Mouse (Mus musculus) kidney, embryonic 15.5 days (tissue): ENCODE data around the gene Ptgr2. TPM values are rescaled to one million over a fixed set of nuclear protein-coding genes. Genes with fewer than 3 reads are reported as not detected.
"Not testable (repeated sequence)": the region's sequence is repeated elsewhere in the genome, so short reads cannot be mapped to it uniquely, and the experiment has no call there.

Experiments used
- ATAC-seq: fragments of 200-750 bp; cut with Nextera tagmentation; replicated peaks from 2 replicates; pipeline ENCODE4 v1.8.0; 2017; ENCODE audit warnings: moderate TSS enrichment; ENCODE audit not compliant: low FRiP score
- H3K27ac ChIP-seq: fragments of 300-500 bp; sonication (generic); 2 replicates; pipeline ENCODE4 v1.5.1; 2015; ENCODE audit warnings: mild to moderate bottlenecking, inconsistent platforms
- H3K27me3 ChIP-seq: fragments of 300-500 bp; sonication (generic); 2 replicates; pipeline ENCODE4 v1.6.1; 2015; ENCODE audit warnings: inconsistent platforms
- H3K36me3 ChIP-seq: fragments of 300-500 bp; sonication (generic); 2 replicates; pipeline ENCODE4 v1.6.1; 2015; ENCODE audit warnings: inconsistent platforms
- H3K4me1 ChIP-seq: fragments of 300-500 bp; sonication (generic); 2 replicates; pipeline ENCODE4 v1.6.1; 2015; ENCODE audit warnings: inconsistent platforms
- H3K4me2 ChIP-seq: fragments of 300-500 bp; sonication (generic); 2 replicates; pipeline ENCODE4 v1.6.1; 2015; ENCODE audit warnings: moderate library complexity, mild to moderate bottlenecking, inconsistent platforms
- H3K4me3 ChIP-seq: fragments of 300-500 bp; sonication (generic); replicated peaks from 2 replicates; pipeline ENCODE4 v1.5.1; 2015; ENCODE audit warnings: mild to moderate bottlenecking, inconsistent platforms
- H3K9ac ChIP-seq: fragments of 300-500 bp; sonication (generic); 2 replicates; pipeline ENCODE4 v1.6.1; 2015; ENCODE audit warnings: mild to moderate bottlenecking, inconsistent platforms
- H3K9me3 ChIP-seq: fragments of 300-500 bp; sonication (generic); replicated peaks from 2 replicates; pipeline ENCODE4 v1.6.1; 2016; ENCODE audit warnings: inconsistent platforms
- whole genome bisulfite sequencing: fragments of 180-500 bp; shearing (Covaris S2); methylation state at CpG from one replicate; pipeline ENCODE4 v1.1.7; 2015; ENCODE audit warnings: mixed read lengths; 5-methylcytosine and 5-hydroxymethylcytosine counted together
- polyA plus RNA-seq: library from polyadenylated mRNA; unstranded; fragments of >200 nt; fragmentation: Nextera tagmentation; extraction: Ambion mirVana; gene quantifications from 2 replicates; pipeline ENCODE4 v1.2.1, GENCODE M21; 2015

Gene Ptgr2
- 25.4 and 26.7 TPM in 2 replicates for polyA plus RNA-seq

DNA sequence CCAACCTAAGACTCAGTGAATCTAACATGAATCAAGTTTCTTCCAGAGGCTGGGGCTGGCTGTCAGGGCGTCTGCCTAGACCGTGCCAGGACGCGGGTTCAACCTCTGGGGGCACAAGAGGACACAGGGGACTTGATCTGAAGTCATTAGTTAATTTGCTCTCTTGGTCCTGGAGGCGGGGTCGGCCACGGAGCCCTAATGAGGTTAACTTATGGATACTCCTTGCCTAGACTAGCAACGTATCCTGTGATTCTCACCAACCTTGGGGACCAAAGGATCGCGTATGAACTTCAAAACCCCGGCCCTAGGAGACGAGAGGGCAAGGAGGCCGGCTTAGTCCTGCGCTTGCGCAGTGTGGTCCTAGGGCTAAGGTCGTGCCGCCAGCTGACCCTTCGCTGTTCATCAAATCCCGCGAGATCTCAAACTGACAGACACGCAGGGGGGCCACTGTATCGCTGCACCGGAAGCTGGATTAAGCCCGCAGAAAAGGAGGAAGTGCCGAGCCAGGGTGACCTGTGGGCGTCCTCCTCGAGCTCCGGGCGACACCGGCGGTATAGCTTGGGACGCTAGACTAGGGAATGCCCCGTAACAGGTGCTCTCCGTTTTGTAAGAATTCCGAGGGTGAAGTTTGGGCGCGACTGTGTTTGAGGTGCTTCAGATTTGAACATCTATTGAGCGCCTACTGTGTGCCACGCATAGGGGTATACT is at the start of gene Ptgr2:
Gene Ptgr2, plus strand, starts transcription at position 348 of the 708 bp plus-strand sequence.
- H3K9ac ChIP-seq = peak within 1 kb of the TSS; percentile 33
- no peaks in the 10 kb centered on the region for H3K9me3 ChIP-seq
- peak within 1 kb of the TSS; percentile 54 for H3K27ac ChIP-seq
- peaks cover 17% of the 10 kb centered on the region for H3K4me1 ChIP-seq
- H3K4me2 ChIP-seq = peak within 1 kb of the TSS; percentile 72
- H3K4me3 ChIP-seq = peak within 1 kb of the TSS; percentile 51
- ATAC-seq = peak; percentile 96
- under 1% methylated on average over 39 of the region's 39 CpGs for WGBS
- no peaks in the 10 kb centered on the region for H3K36me3 ChIP-seq
- no peaks in the 10 kb centered on the region for H3K27me3 ChIP-seq

DNA sequence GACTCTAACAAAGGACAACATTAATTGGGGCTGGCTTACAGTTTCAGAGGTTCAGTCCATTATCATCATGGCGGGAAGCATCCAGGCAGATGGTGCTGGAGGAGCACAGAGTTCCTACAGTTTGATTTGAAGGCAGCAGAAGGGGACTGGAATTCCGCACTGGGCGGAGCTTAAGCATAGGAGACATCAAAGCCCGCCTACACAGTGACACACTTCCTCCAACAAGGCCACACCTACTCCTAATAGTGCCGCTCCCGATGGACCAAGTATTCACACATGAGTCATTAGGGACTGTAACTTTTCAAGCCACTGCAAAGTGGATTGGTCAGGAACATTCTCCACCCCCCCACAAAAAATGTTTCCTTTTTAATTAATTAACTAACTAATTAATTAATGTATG is 49.5 kb upstream of the Ptgr2 start:
- no peak for ATAC-seq
- 94% methylated on average over 6 of the region's 6 CpGs for WGBS
- Histone ChIP-seq H3K9ac (no peak overlapping the region), H3K4me2 (no peak overlapping the region), H3K9me3 (no peaks in the 10 kb centered on the region), H3K4me3 (no peak overlapping the region), H3K36me3 (no peaks in the 10 kb centered on the region), H3K27me3 (0 out of 2 replicates have a peak, but pooled peaks cover 4% of the 10 kb centered on the region), H3K27ac (no peak overlapping the region), H3K4me1 (0 out of 2 replicates have a peak, but pooled peaks cover 3% of the 10 kb centered on the region)

GRCm38 (mm10) chr12:84235981-84236752 is 48.9 kb upstream of the Ptgr2 start:
- 80% methylated on average over 10 of the region's 10 CpGs for WGBS
- Histone ChIP-seq H3K27ac (no peak overlapping the region), H3K4me2 (no peak overlapping the region), H3K4me3 (no peak overlapping the region), H3K9me3 (no peaks in the 10 kb centered on the region), H3K36me3 (no peaks in the 10 kb centered on the region), H3K4me1 (0 out of 2 replicates have a peak, but pooled peaks cover 3% of the 10 kb centered on the region), H3K27me3 (0 out of 2 replicates have a peak, but pooled peaks cover 4% of the 10 kb centered on the region), H3K9ac (no peak overlapping the region)
- ATAC-seq = no peak

DNA sequence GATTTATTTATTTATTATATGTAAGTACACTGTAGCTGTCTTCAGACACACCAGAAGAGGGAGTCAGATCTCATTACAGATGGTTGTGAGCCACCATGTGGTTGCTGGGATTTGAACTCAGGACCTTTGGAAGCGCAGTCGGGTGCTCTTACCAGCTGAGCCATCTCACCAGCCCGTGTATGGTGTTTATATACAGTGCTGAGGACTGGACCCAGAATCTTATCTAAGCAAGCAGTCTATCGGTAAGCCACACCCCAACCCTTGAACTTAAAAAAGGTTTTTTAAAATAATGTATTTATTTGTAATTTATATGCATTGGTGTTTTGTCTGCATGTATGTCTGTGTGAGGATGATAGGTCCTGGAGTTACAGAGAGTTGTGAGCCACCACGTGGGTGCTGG is 48.0 kb upstream of the Ptgr2 start:
- H3K27ac ChIP-seq, H3K27me3 ChIP-seq, H3K36me3 ChIP-seq, ATAC-seq, H3K4me1 ChIP-seq, H3K4me2 ChIP-seq, H3K9ac ChIP-seq, H3K9me3 ChIP-seq, H3K4me3 ChIP-seq: not testable (repeated sequence)
- WGBS = 87% methylated on average over 5 of the region's 5 CpGs

DNA sequence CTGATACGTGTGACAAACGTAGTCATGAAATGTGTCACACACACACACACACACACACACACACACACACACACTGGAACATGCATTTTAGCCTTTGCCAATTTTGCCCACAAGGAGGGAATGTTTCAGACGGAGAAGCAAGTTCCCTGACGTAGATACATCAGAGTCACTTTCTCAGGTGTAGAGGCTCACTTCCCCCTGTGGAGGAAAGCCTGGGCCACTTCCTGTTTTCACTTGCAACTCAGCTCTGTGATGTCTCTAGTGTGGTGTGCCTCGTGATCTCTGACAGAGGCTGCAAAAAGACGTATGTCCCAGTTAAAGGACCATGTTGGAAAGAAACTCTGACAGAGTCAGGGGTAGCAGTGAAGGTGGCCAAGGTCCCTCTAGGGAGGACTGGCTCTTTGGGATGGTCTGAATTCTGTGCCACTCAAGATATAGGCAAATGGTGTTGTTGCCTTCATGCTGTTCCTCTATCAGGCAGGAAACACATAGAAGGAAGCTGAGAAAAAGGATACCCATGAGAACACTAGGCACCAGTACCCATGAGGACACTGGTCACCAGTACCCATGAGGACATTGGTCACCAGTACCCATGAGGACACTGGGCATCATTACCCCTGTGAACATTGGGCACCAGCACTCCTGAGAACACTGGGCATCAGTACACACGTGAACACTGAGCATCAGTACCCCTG is 41.8 kb upstream of the Ptgr2 start:
- no peak overlapping the region for H3K9ac ChIP-seq
- 0 out of 2 replicates have a peak, but pooled peaks cover 3% of the 10 kb centered on the region for H3K4me1 ChIP-seq
- ATAC-seq = no peak
- no peaks in the 10 kb centered on the region for H3K36me3 ChIP-seq
- no peak overlapping the region for H3K27ac ChIP-seq
- H3K9me3 ChIP-seq = no peaks in the 10 kb centered on the region
- H3K27me3 ChIP-seq = 0 out of 2 replicates have a peak, but pooled peaks cover 4% of the 10 kb centered on the region
- 74% methylated on average over 7 of the region's 7 CpGs for WGBS
- H3K4me3 ChIP-seq = no peak overlapping the region
- no peak overlapping the region for H3K4me2 ChIP-seq

- 72% methylated on average over 5 of the region's 5 CpGs for WGBS
- H3K9me3 ChIP-seq = no peaks in the 10 kb centered on the region
These were observed 39.3 kb upstream of the Ptgr2 start for GRCm38 (mm10) chr12:84245683-84246082.

GRCm38 (mm10) chr12:84249217-84249616 is 35.8 kb upstream of the Ptgr2 start:
- Histone ChIP-seq H3K4me3 (no peak overlapping the region), H3K36me3 (no peaks in the 10 kb centered on the region), H3K4me2 (no peak overlapping the region), H3K27me3 (no peaks in the 10 kb centered on the region), H3K9ac (no peak overlapping the region), H3K9me3 (no peaks in the 10 kb centered on the region), H3K27ac (no peak overlapping the region), H3K4me1 (no peaks in the 10 kb centered on the region)
- no peak for ATAC-seq
- 7% methylated on average over 3 of the region's 3 CpGs for WGBS

More at GRCm38 (mm10) chr12:84245683-84246082, 39.3 kb upstream of the Ptgr2 start:
- Histone ChIP-seq H3K9ac (no peak overlapping the region), H3K27me3 (no peaks in the 10 kb centered on the region), H3K27ac (no peak overlapping the region), H3K4me1 (no peaks in the 10 kb centered on the region), H3K36me3 (no peaks in the 10 kb centered on the region), H3K4me3 (no peak overlapping the region), H3K4me2 (no peak overlapping the region)
- no peak for ATAC-seq

DNA sequence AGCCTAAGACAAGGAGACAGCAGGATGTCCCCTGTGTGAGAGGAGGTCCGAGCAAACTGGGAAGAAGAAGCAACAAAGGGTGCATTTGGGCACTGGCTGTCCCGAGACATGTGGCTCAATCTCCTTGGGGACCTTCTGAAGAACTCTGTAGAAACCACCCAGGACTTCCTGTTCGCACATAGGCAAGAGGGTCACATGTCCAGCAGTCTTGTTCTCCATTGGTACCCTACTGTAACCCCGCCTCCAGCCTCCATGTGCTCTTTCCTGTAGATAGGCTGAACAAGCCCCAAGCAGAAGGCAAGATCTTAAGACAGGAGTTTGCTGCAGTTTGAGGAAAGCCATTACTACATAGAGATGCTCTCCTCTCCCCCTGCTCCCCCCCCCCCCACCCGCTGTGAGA is 32.2 kb upstream of the Ptgr2 start:
- no peak for ATAC-seq
- Histone ChIP-seq H3K27me3 (no peaks in the 10 kb centered on the region), H3K4me1 (no peaks in the 10 kb centered on the region), H3K4me3 (no peak overlapping the region), H3K27ac (no peak overlapping the region), H3K36me3 (no peaks in the 10 kb centered on the region), H3K9me3 (no peaks in the 10 kb centered on the region), H3K4me2 (no peak overlapping the region), H3K9ac (no peak overlapping the region)
- whole genome bisulfite sequencing = 85% methylated on average over 5 of the region's 5 CpGs

DNA sequence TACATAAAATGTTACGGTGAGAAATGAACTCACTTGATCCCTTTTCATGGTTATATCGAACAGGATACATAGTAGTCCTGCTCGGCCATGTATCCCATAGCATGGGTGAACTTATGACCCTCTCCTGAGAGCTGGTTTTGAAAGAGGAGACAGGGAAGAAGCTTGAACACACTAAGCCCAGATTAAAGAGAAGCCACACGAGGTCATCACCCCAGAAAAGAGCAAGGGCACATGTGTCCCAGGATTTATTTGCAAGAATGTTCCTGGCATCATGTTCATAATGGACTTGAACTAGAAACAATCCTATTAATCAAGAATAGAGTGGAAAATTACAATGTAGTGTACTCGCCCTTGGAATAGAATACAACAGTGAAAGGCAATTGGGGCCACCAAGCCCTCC is 30.1 kb upstream of the Ptgr2 start:
- Histone ChIP-seq H3K4me2 (no peak overlapping the region), H3K4me3 (no peak overlapping the region), H3K27ac (no peak overlapping the region), H3K4me1 (no peaks in the 10 kb centered on the region), H3K36me3 (no peaks in the 10 kb centered on the region), H3K27me3 (no peaks in the 10 kb centered on the region), H3K9ac (no peak overlapping the region), H3K9me3 (no peaks in the 10 kb centered on the region)
- no peak for ATAC-seq
- WGBS = 72% methylated on average over 5 of the region's 5 CpGs

DNA sequence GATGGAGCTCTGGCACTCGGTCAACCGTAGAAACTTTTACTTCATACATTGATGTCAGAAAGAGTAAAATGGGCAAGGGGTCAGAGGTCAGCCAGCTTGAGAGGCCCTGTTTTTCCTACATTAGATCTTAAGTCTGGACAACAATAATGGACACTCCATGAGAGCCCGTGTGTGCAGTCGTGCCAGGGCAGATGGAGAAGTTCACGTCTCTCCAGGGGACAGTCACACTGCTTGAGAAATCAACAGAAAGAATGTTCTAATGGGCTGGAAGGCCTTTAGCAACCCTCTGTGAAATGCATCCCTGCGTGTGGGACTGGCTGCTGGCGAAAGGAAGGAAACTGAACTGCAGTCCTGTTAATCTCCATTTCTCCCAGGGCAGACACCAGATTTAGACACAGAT is 24.7 kb upstream of the Ptgr2 start:
- Histone ChIP-seq H3K4me1 (no peaks in the 10 kb centered on the region), H3K36me3 (no peaks in the 10 kb centered on the region), H3K27ac (no peak overlapping the region), H3K9me3 (no peaks in the 10 kb centered on the region), H3K4me3 (no peak overlapping the region), H3K27me3 (no peaks in the 10 kb centered on the region), H3K9ac (no peak overlapping the region), H3K4me2 (no peak overlapping the region)
- 44% methylated on average over 7 of the region's 7 CpGs for WGBS
- no peak for ATAC-seq

DNA sequence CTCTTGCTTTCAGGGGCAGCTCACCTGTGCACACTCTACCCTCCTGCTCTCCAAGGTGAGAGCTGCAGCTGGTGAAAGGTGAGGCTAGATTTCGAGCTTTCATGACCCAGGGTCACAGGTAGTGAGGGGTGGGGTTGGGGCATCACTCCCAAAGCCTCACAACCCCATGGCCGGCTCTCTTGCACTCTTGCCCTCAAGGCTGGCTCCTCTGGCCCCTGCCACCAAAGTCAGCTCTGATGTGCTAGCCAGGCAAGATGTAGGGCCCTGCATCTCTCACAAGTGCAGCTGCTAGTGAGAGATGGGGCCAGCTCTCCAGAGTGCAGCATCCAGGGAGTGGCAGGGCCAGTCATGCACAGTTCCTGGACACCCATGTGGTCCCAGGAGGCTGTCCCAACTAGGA is 17.8 kb upstream of the Ptgr2 start:
- WGBS = 63% methylated on average over 2 of the region's 2 CpGs
- no peak overlapping the region for H3K27ac ChIP-seq
- no peak for ATAC-seq

DNA sequence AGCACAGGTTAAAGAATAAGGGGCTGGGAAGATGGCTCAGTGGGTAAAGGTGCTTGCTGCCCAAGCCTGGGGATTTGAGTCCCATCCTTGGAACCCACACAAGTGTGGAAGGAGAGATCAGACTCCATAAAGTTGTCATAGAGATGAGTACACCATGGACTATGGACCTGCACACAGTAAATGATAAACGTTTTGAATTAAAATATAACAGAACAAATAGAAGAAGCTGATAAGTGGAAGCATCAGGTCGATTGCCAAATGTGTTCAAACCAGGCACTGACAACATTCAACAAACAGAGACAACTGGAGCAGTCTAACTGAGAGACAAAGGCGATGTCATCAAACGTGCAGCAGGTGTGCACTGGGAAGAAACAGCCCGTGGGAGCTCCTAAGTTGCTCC is 11.7 kb upstream of the Ptgr2 start:
- Histone ChIP-seq H3K4me1 (no peaks in the 10 kb centered on the region), H3K4me3 (no peak overlapping the region), H3K27ac (no peak overlapping the region)

More for the DNA sequence above, 17.8 kb upstream of the Ptgr2 start:
- no peak overlapping the region for H3K9ac ChIP-seq
- H3K27me3 ChIP-seq = no peaks in the 10 kb centered on the region
- H3K4me3 ChIP-seq = no peak overlapping the region
- no peaks in the 10 kb centered on the region for H3K4me1 ChIP-seq
- H3K4me2 ChIP-seq = no peak overlapping the region
- H3K9me3 ChIP-seq = no peaks in the 10 kb centered on the region
- H3K36me3 ChIP-seq = no peaks in the 10 kb centered on the region

More for the DNA sequence above, 11.7 kb upstream of the Ptgr2 start:
- Histone ChIP-seq H3K9ac (no peak overlapping the region), H3K9me3 (no peaks in the 10 kb centered on the region), H3K36me3 (no peaks in the 10 kb centered on the region), H3K27me3 (no peaks in the 10 kb centered on the region), H3K4me2 (no peak overlapping the region)
- WGBS = 75% methylated on average over 5 of the region's 5 CpGs
- ATAC-seq = no peak
